Mouse (Mus musculus) embryonic facial prominence, embryonic 14.5 days (tissue): ENCODE measurements around the gene Ccnk. TPM values are rescaled to one million over a fixed set of nuclear protein-coding genes. Genes with fewer than 3 reads are reported as not detected.
A peak's percentile ranks its signal among the peaks of the same experiment; 100 is the strongest.

Experiments
- ATAC-seq: fragments of 200-750 bp; cut with Nextera tagmentation; 2 replicates; pipeline ENCODE4 v1.8.0; 2017; ENCODE audit warnings: low read depth, moderate number of reproducible peaks, moderate TSS enrichment
- DNase-seq: peaks from one replicate; pipeline ENCODE4 v3.0.0-alpha.2; 2015; ENCODE audit warnings: low spot score
- H3K27ac ChIP-seq: fragments of 300-500 bp; sonication (generic); replicated peaks from 2 replicates; pipeline ENCODE4 v1.5.1; 2014; ENCODE audit warnings: low read depth, mild to moderate bottlenecking, low read length, moderate library complexity
- H3K27me3 ChIP-seq: fragments of 300-500 bp; sonication (generic); replicated peaks from 2 replicates; pipeline ENCODE4 v1.6.1; 2014; ENCODE audit warnings: low read length; ENCODE audit not compliant: control insufficient read depth, insufficient read depth
- H3K36me3 ChIP-seq: fragments of 300-500 bp; sonication (generic); 2 replicates; pipeline ENCODE4 v1.6.1; 2014; ENCODE audit warnings: low read length, mixed read lengths; ENCODE audit not compliant: control insufficient read depth, insufficient read depth
- H3K4me1 ChIP-seq: fragments of 300-500 bp; sonication (generic); 2 replicates; pipeline ENCODE4 v1.6.1; 2014; ENCODE audit warnings: antibody characterized with exemption, low read length; ENCODE audit not compliant: control insufficient read depth, insufficient read depth
- H3K4me2 ChIP-seq: fragments of 300-500 bp; sonication (generic); 2 replicates; pipeline ENCODE4 v1.6.1; 2014; ENCODE audit warnings: low read depth, mild to moderate bottlenecking, low read length, moderate library complexity, mixed read lengths
- H3K4me3 ChIP-seq: fragments of 300-500 bp; sonication (generic); 2 replicates; pipeline ENCODE4 v1.5.1; 2014; ENCODE audit warnings: low read depth, mild to moderate bottlenecking, low read length
- H3K9ac ChIP-seq: fragments of 300-500 bp; sonication (generic); 2 replicates; pipeline ENCODE4 v1.6.1; 2014; ENCODE audit warnings: low read depth, mild to moderate bottlenecking, low read length, moderate library complexity, mixed read lengths
- H3K9me3 ChIP-seq: fragments of 300-500 bp; sonication (generic); 2 replicates; pipeline ENCODE4 v1.6.1; 2016; ENCODE audit warnings: low read length; ENCODE audit not compliant: control insufficient read depth
- whole genome bisulfite sequencing: fragments of 180-500 bp; shearing (Covaris S2); extraction: QIAGEN DNeasy Blood & Tissue Kit; methylation state at CpG from one replicate; pipeline ENCODE4 v1.1.7; 2014; 5-methylcytosine and 5-hydroxymethylcytosine counted together
- polyA plus RNA-seq: library from polyadenylated mRNA; unstranded; fragments of >200 nt; fragmentation: Nextera tagmentation; extraction: Ambion mirVana; gene quantifications from 2 replicates; pipeline ENCODE4 v1.2.1, GENCODE M21; 2014

Ccnk gene
- polyA plus RNA-seq, 1 experiment from 2014 or later, result 5.9 TPM

DNA sequence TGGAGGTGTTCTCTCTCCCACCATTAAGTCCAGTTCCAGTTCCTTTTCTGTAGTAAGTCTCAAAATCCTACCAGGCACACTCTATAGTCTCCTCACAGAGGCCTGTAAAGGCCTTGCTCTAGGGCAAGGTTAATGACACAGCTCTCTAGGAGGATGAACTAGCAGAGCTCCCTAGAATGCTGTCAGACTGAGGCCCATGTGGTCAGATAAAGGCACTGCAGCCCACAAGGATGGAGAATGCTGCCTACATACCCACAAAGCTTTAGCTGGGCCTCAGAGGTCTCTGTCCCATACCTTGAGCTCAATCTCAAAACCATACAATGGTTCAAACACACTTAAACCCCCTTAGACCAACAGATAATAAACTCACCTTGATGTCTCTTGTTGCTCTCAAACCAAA, 19.5 kb upstream of the Ccnk start:
- no peak overlapping the region for H3K4me2 ChIP-seq
- no peaks in the 10 kb centered on the region for H3K4me1 ChIP-seq
- no peaks in the 10 kb centered on the region for H3K27me3 ChIP-seq
- ATAC-seq (no peak), DNase-seq (no peak)
- H3K9me3 ChIP-seq, result no peaks in the 10 kb centered on the region
- peaks cover 80% of the 10 kb centered on the region for H3K36me3 ChIP-seq
- no peak overlapping the region for H3K4me3 ChIP-seq
- H3K27ac ChIP-seq, result no peak overlapping the region
- no peak overlapping the region for H3K9ac ChIP-seq

DNA sequence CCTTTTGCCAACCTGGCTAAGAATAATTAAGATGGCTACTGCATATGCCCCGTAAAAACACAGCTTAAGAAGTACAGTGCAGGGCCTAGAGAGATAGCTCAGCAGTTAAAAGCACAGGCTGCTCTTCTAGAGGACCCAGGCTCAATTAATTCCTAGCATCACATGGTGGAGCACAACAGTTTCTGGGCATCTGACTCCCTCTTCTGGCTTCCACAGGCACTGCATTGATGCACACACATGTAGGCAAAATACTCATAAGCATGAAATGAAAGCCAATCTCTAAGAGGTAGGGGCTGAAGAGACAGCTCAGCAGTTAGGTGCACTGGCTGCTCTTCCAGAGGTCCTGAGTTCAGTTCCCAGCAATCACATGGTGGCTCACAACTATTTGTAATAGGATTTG, 17.3 kb upstream of the Ccnk start:
- DNase-seq, result peak; percentile 10
- 95% methylated on average over 1 of the region's 1 CpGs for WGBS
- H3K9ac ChIP-seq, result no peak overlapping the region
- H3K4me2 ChIP-seq, result no peak overlapping the region
- H3K4me1 ChIP-seq, result no peaks in the 10 kb centered on the region
- peaks cover 66% of the 10 kb centered on the region for H3K36me3 ChIP-seq
- H3K27me3 ChIP-seq, result no peaks in the 10 kb centered on the region
- no peaks in the 10 kb centered on the region for H3K9me3 ChIP-seq
- H3K4me3 ChIP-seq, result no peak overlapping the region
- no peak overlapping the region for H3K27ac ChIP-seq
- no peak for ATAC-seq

- no peak for DNase-seq
Observed at GRCm38 (mm10) chr12:108163706-108164105, 15.7 kb upstream of the Ccnk start.

GRCm38 (mm10) chr12:108168909-108169308, 10.5 kb upstream of the Ccnk start:
- Histone ChIP-seq H3K27ac (no peak overlapping the region), H3K36me3 (peaks cover 8% of the 10 kb centered on the region), H3K9ac (no peak overlapping the region), H3K4me1 (peaks cover 2% of the 10 kb centered on the region; the same call in 1 of the 2 replicates), H3K27me3 (no peaks in the 10 kb centered on the region), H3K9me3 (no peaks in the 10 kb centered on the region), H3K4me3 (no peak overlapping the region), H3K4me2 (no peak overlapping the region)
- no peak for ATAC-seq
- WGBS, result 61% methylated on average over 3 of the region's 3 CpGs
- no peak for DNase-seq

More at GRCm38 (mm10) chr12:108163706-108164105, 15.7 kb upstream of the Ccnk start:
- Histone ChIP-seq H3K4me3 (no peak overlapping the region), H3K9ac (no peak overlapping the region), H3K27me3 (no peaks in the 10 kb centered on the region), H3K9me3 (no peaks in the 10 kb centered on the region), H3K36me3 (peaks cover 54% of the 10 kb centered on the region), H3K4me2 (no peak overlapping the region), H3K27ac (no peak overlapping the region), H3K4me1 (no peaks in the 10 kb centered on the region)
- no peak for ATAC-seq
- WGBS, result 87% methylated on average over 3 of the region's 3 CpGs

GRCm38 (mm10) chr12:108170467-108170866, 8.9 kb upstream of the Ccnk start:
- H3K9ac ChIP-seq, result no peak overlapping the region
- H3K9me3 ChIP-seq, result no peaks in the 10 kb centered on the region
- H3K27ac ChIP-seq, result no peak overlapping the region
- no peaks in the 10 kb centered on the region for H3K36me3 ChIP-seq
- no peak for DNase-seq
- H3K27me3 ChIP-seq, result no peaks in the 10 kb centered on the region
- no peak for ATAC-seq
- H3K4me2 ChIP-seq, result no peak overlapping the region
- WGBS, result 83% methylated on average over 3 of the region's 3 CpGs
- peaks cover 2% of the 10 kb centered on the region; the same call in 1 of the 2 replicates for H3K4me1 ChIP-seq
- H3K4me3 ChIP-seq, result no peak overlapping the region

GRCm38 (mm10) chr12:108171336-108171735, 8.0 kb upstream of the Ccnk start:
- H3K27me3 ChIP-seq, result no peaks in the 10 kb centered on the region
- no peak overlapping the region for H3K27ac ChIP-seq
- H3K4me3 ChIP-seq, result no peak overlapping the region
- peaks cover 5% of the 10 kb centered on the region; the same call in 1 of the 2 replicates for H3K4me1 ChIP-seq
- H3K4me2 ChIP-seq, result no peak overlapping the region
- no peaks in the 10 kb centered on the region for H3K9me3 ChIP-seq
- peak; percentile 39 for DNase-seq
- H3K9ac ChIP-seq, result no peak overlapping the region
- no peaks in the 10 kb centered on the region for H3K36me3 ChIP-seq
- ATAC-seq, result no peak

DNA sequence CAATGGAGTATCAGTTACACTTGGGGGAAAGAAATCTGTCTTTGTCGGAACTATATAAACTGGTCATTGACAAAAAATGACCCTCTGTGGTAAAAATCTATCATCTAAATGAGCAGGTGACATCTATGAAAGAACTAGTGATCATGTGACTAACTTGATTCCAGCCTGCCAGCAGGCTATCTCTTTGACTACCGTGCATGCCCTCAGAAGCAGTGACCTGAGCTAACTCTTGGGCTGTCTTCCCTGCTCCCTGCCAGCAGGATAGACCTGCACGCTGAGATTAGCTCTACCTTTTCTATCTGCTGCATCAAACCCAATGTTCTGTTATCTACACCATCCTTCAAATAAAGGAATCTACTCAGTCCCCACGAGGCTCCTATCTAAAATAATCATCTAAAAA, 6.7 kb upstream of the Ccnk start:
- Histone ChIP-seq H3K4me3 (no peak overlapping the region), H3K4me1 (peaks cover 17% of the 10 kb centered on the region), H3K27ac (no peak overlapping the region), H3K27me3 (no peaks in the 10 kb centered on the region), H3K4me2 (no peak overlapping the region), H3K36me3 (no peaks in the 10 kb centered on the region), H3K9me3 (no peaks in the 10 kb centered on the region), H3K9ac (no peak overlapping the region)
- DNase-seq (no peak), ATAC-seq (no peak)
- WGBS, result 65% methylated on average over 4 of the region's 4 CpGs

GRCm38 (mm10) chr12:108174606-108175505, 4.5 kb upstream of the Ccnk start:
- H3K27me3 ChIP-seq, result no peaks in the 10 kb centered on the region
- peaks cover 21% of the 10 kb centered on the region for H3K4me1 ChIP-seq
- no peaks in the 10 kb centered on the region for H3K36me3 ChIP-seq
- no peak for ATAC-seq
- H3K9me3 ChIP-seq, result no peaks in the 10 kb centered on the region
- H3K9ac ChIP-seq, result no peak overlapping the region
- H3K27ac ChIP-seq, result no peak overlapping the region
- WGBS, result 60% methylated on average over 8 of the region's 8 CpGs
- DNase-seq, result no peak
- no peak overlapping the region for H3K4me2 ChIP-seq
- H3K4me3 ChIP-seq, result no peak overlapping the region

DNA sequence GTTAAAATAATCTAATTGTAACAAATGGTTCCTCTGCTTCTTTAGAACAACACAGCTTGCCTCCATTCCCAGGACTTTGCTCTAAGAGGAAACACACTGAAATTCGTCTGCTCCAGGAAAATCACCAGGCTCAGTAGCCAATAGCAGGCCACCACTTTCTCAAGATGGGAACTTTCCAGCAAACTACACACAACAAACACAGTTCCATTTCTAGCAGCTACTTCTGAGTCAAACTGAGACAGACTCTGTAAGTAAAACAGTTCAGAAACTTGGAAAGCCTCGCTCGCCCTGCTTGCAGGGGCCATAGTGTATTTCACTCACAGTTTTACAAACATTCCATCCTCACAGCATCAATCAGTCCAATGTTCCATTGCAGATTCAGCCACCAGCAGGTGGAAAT, 3.0 kb upstream of the Ccnk start:
- no peak for ATAC-seq
- 77% methylated on average over 3 of the region's 3 CpGs for WGBS

More for the DNA sequence above, 3.0 kb upstream of the Ccnk start:
- Histone ChIP-seq H3K4me1 (peaks cover 23% of the 10 kb centered on the region), H3K9me3 (no peaks in the 10 kb centered on the region), H3K27me3 (no peaks in the 10 kb centered on the region), H3K4me3 (no peak overlapping the region), H3K4me2 (no peak overlapping the region), H3K36me3 (no peaks in the 10 kb centered on the region), H3K27ac (no peak overlapping the region), H3K9ac (no peak overlapping the region)
- no peak for DNase-seq
